Mouse (Mus musculus): Measurements from ENCODE around the gene Rasgrf1. TPM values are rescaled to one million over a fixed set of nuclear protein-coding genes. Genes with fewer than 3 reads are reported as not detected.

Rasgrf1 gene
- polyA plus RNA-seq, 1 experiment, result not detected

GRCm38 (mm10) chr9:90008138-90008537, 98.4 kb downstream of the Rasgrf1 start:
- Histone ChIP-seq H3K4me3 (replicated peaks; ENCODE audit: control insufficient read depth, low read depth, low read length) (no peak overlapping the region), H3K27ac (ENCODE audit: control insufficient read depth, insufficient read depth, low read depth, low read length, poor library complexity) (no peak overlapping the region), H3K4me1 (ENCODE audit: control insufficient read depth, insufficient read depth, low read length) (no peaks in the 10 kb centered on the region; the same call in 1 of the 2 replicates)
- TF ChIP-seq CTCF (IDR thresholded peaks at IDR 0.05; ENCODE audit: control insufficient read depth, insufficient read depth, low read length) (no peak), POLR2A (IDR thresholded peaks at IDR 0.05; ENCODE audit: borderline replicate concordance, control insufficient read depth, low read depth, low read length) (no peak)
- 92% methylated on average over 6 of the region's 6 CpGs for WGBS

GRCm38 (mm10) chr9:90011849-90012248, 102.1 kb downstream of the Rasgrf1 start:
- Histone ChIP-seq H3K4me1 (ENCODE audit: control insufficient read depth, insufficient read depth, low read length) (no peaks in the 10 kb centered on the region; the same call in 1 of the 2 replicates), H3K27ac (ENCODE audit: control insufficient read depth, insufficient read depth, low read depth, low read length, poor library complexity) (no peak overlapping the region), H3K4me3 (replicated peaks; ENCODE audit: control insufficient read depth, low read depth, low read length) (no peak overlapping the region)
- no peak for TF ChIP-seq POLR2A (IDR thresholded peaks at IDR 0.05; ENCODE audit: borderline replicate concordance, control insufficient read depth, low read depth, low read length)
- no peak for TF ChIP-seq CTCF (IDR thresholded peaks at IDR 0.05; ENCODE audit: control insufficient read depth, insufficient read depth, low read length)
- WGBS, result 57% methylated on average over 2 of the region's 2 CpGs

- Histone ChIP-seq H3K27ac (ENCODE audit: control insufficient read depth, insufficient read depth, low read depth, low read length, poor library complexity) (peak overlapping the region; percentile 39; the same call in 1 of the 2 replicates), H3K4me3 (replicated peaks; ENCODE audit: control insufficient read depth, low read depth, low read length) (no peak overlapping the region), H3K4me1 (ENCODE audit: control insufficient read depth, insufficient read depth, low read length) (no peaks in the 10 kb centered on the region; the same call in 1 of the 2 replicates)
- TF ChIP-seq CTCF (IDR thresholded peaks at IDR 0.05; ENCODE audit: control insufficient read depth, insufficient read depth, low read length), result no peak
- no peak for TF ChIP-seq POLR2A (IDR thresholded peaks at IDR 0.05; ENCODE audit: borderline replicate concordance, control insufficient read depth, low read depth, low read length)
- 51% methylated on average over 3 of the region's 3 CpGs for WGBS
Observed at GRCm38 (mm10) chr9:90014649-90015048, 104.9 kb downstream of the Rasgrf1 start.

GRCm38 (mm10) chr9:90016204-90016603, 106.5 kb downstream of the Rasgrf1 start:
- no peaks in the 10 kb centered on the region; the same call in 1 of the 2 replicates for H3K4me1 ChIP-seq (ENCODE audit: control insufficient read depth, insufficient read depth, low read length)
- H3K27ac ChIP-seq (ENCODE audit: control insufficient read depth, insufficient read depth, low read depth, low read length, poor library complexity), result no peak overlapping the region
- 75% methylated on average over 6 of the region's 6 CpGs for WGBS
- TF ChIP-seq POLR2A (IDR thresholded peaks at IDR 0.05; ENCODE audit: borderline replicate concordance, control insufficient read depth, low read depth, low read length), result no peak
- TF ChIP-seq CTCF (IDR thresholded peaks at IDR 0.05; ENCODE audit: control insufficient read depth, insufficient read depth, low read length), result no peak
- H3K4me3 ChIP-seq (replicated peaks; ENCODE audit: control insufficient read depth, low read depth, low read length), result no peak overlapping the region

- Histone ChIP-seq H3K27ac (ENCODE audit: control insufficient read depth, insufficient read depth, low read depth, low read length, poor library complexity) (no peak overlapping the region), H3K4me3 (replicated peaks; ENCODE audit: control insufficient read depth, low read depth, low read length) (no peak overlapping the region), H3K4me1 (ENCODE audit: control insufficient read depth, insufficient read depth, low read length) (no peaks in the 10 kb centered on the region; the same call in 1 of the 2 replicates)
- WGBS, result 62% methylated on average over 6 of the region's 6 CpGs
- no peak for TF ChIP-seq CTCF (IDR thresholded peaks at IDR 0.05; ENCODE audit: control insufficient read depth, insufficient read depth, low read length)
- no peak for TF ChIP-seq POLR2A (IDR thresholded peaks at IDR 0.05; ENCODE audit: borderline replicate concordance, control insufficient read depth, low read depth, low read length)
Observed at GRCm38 (mm10) chr9:90020866-90021265, 111.2 kb downstream of the Rasgrf1 start.

- Histone ChIP-seq H3K27ac (ENCODE audit: control insufficient read depth, insufficient read depth, low read depth, low read length, poor library complexity) (no peak overlapping the region), H3K4me1 (ENCODE audit: control insufficient read depth, insufficient read depth, low read length) (no peaks in the 10 kb centered on the region; the same call in 1 of the 2 replicates), H3K4me3 (replicated peaks; ENCODE audit: control insufficient read depth, low read depth, low read length) (no peak overlapping the region)
- 53% methylated on average over 4 of the region's 4 CpGs for WGBS
- TF ChIP-seq POLR2A (IDR thresholded peaks at IDR 0.05; ENCODE audit: borderline replicate concordance, control insufficient read depth, low read depth, low read length), result no peak
Observed at GRCm38 (mm10) chr9:90021442-90021841, 111.7 kb downstream of the Rasgrf1 start.

GRCm38 (mm10) chr9:90027709-90028108, 118.0 kb downstream of the Rasgrf1 start:
- peak; percentile 46 for TF ChIP-seq CTCF (IDR thresholded peaks at IDR 0.05; ENCODE audit: control insufficient read depth, insufficient read depth, low read length)
- TF ChIP-seq POLR2A (IDR thresholded peaks at IDR 0.05; ENCODE audit: borderline replicate concordance, control insufficient read depth, low read depth, low read length), result no peak
- 82% methylated on average over 6 of the region's 6 CpGs for WGBS
- no peak overlapping the region for H3K4me3 ChIP-seq (replicated peaks; ENCODE audit: control insufficient read depth, low read depth, low read length)
- H3K4me1 ChIP-seq (ENCODE audit: control insufficient read depth, insufficient read depth, low read length), result no peaks in the 10 kb centered on the region
- H3K27ac ChIP-seq (ENCODE audit: control insufficient read depth, insufficient read depth, low read depth, low read length, poor library complexity), result no peak overlapping the region

GRCm38 (mm10) chr9:90033922-90034321, 124.2 kb downstream of the Rasgrf1 start:
- Histone ChIP-seq H3K4me3 (replicated peaks; ENCODE audit: control insufficient read depth, low read depth, low read length) (peak overlapping the region; percentile 48), H3K4me1 (ENCODE audit: control insufficient read depth, insufficient read depth, low read length) (peaks cover 2% of the 10 kb centered on the region), H3K27ac (ENCODE audit: control insufficient read depth, insufficient read depth, low read depth, low read length, poor library complexity) (peak overlapping the region; percentile 57)
- TF ChIP-seq POLR2A (IDR thresholded peaks at IDR 0.05; ENCODE audit: borderline replicate concordance, control insufficient read depth, low read depth, low read length) (no peak), CTCF (IDR thresholded peaks at IDR 0.05; ENCODE audit: control insufficient read depth, insufficient read depth, low read length) (no peak)
- 70% methylated on average over 4 of the region's 4 CpGs for WGBS

GRCm38 (mm10) chr9:90035168-90035567, 125.5 kb downstream of the Rasgrf1 start:
- TF ChIP-seq POLR2A (IDR thresholded peaks at IDR 0.05; ENCODE audit: borderline replicate concordance, control insufficient read depth, low read depth, low read length) (no peak), CTCF (IDR thresholded peaks at IDR 0.05; ENCODE audit: control insufficient read depth, insufficient read depth, low read length) (no peak)
- Histone ChIP-seq H3K27ac (ENCODE audit: control insufficient read depth, insufficient read depth, low read depth, low read length, poor library complexity) (no peak overlapping the region), H3K4me3 (replicated peaks; ENCODE audit: control insufficient read depth, low read depth, low read length) (no peak overlapping the region), H3K4me1 (ENCODE audit: control insufficient read depth, insufficient read depth, low read length) (peaks cover 2% of the 10 kb centered on the region)
- WGBS, result 74% methylated on average over 2 of the region's 2 CpGs

All from bone marrow, adult 2 months (tissue).